Mouse (Mus musculus): Measurements from ENCODE around the gene 4930518I15Rik.
A peak's percentile ranks its signal among the peaks of the same experiment; 100 is the strongest.
"Not testable (repeated sequence)": the region's sequence is repeated elsewhere in the genome, so short reads cannot be mapped to it uniquely, and the experiment has no call there.

4930518I15Rik gene

DNA sequence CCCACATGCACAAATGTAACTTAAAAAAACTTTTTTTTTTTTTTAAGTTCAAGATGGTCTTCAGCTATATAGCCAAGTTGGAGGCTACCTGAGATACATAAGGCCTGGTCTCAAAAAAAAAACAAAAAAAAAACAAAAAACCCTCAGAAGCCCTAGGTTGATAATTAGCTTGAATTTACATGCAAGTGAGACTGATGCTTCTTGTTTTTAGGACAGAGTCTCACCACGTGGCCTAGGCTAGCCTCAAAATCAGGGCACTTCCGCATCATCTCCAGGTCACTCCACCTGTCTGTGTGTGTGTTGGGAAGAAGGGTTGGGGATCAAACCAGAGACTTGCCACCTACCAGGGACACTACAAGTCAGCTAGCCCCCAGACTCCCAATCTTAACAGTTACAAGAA, at the start of gene 4930518I15Rik:
TSS of gene 4930518I15Rik (minus strand) at position 112 of the 400 bp plus-strand sequence.
- no peak for DNase-seq (ENCODE audit: low read depth, low spot score)

DNA sequence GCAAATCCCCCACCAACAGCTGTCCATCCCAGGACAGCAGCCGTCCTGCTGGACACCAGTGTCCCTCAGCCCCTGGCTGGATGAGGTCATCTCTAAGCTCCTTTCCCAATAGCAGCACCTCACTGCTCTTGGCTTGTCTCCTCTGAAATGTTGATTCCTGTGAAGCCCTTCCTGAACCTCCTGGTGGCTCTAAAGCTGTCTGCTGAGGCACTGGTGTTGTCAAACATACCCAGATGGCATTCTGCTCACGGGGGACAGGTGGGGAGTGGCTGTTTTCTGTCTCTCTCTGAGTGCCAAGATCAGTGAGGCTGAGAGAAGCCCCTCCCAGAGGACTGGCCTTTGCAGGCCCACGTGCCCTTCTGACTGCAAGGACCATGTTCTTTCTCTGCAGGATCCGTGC, 48.2 kb upstream of the 4930518I15Rik start:
- not testable (repeated sequence) for DNase-seq (ENCODE audit: low read depth, low spot score)

- peak; percentile 27 for DNase-seq (ENCODE audit: low read depth, low spot score)
These were observed 47.4 kb upstream of the 4930518I15Rik start for GRCm38 (mm10) chr2:156904976-156905717.

- no peak for DNase-seq (ENCODE audit: low read depth, low spot score)
These were observed 45.6 kb upstream of the 4930518I15Rik start for GRCm38 (mm10) chr2:156903367-156903766.

DNA sequence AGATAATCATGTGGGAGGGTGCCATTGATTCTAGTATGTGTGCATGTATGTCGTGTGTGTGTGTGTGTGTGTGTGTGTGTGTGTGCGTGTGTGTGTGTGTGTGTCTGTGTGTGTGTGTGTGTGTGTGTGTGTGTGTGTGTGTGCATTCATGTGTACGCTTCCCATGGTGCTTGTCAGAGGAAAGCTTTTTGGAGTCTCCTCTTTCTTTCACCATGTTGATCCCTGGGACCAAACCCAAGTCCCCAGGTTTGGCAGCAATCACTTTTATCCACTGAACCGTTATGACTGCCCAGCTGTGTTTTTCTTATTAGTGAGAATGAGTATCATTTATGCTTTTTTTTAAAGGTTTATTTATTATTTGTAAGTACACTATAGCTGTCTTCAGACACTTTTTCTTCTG, 44.7 kb upstream of the 4930518I15Rik start:
- DNase-seq (ENCODE audit: low read depth, low spot score) = not testable (repeated sequence)

GRCm38 (mm10) chr2:156901883-156902282, 44.1 kb upstream of the 4930518I15Rik start:
- DNase-seq (ENCODE audit: low read depth, low spot score) = no peak

GRCm38 (mm10) chr2:156901344-156901743, 43.6 kb upstream of the 4930518I15Rik start:
- no peak for DNase-seq (ENCODE audit: low read depth, low spot score)

DNA sequence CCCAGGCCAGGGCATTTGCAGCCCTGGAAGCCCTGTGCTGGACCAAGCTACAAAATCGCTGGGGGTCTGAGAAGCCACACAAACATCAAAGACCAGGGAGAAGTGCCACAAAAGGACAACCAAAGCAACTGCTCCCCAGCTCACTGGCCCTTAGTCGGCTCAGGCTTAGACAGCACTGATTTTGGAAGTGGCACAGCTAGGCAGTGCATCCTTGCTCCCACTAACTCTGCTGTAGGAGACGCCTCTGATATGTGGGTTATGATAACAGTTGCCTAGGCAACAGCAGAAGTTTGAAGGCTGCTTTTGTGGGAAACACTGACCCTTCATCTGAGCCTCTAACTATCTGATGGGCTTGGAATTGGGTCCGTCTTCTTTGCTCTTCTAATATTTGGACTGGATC, 41.4 kb upstream of the 4930518I15Rik start:
- DNase-seq (ENCODE audit: low read depth, low spot score) = no peak

GRCm38 (mm10) chr2:156898374-156898773, 40.6 kb upstream of the 4930518I15Rik start:
- no peak for DNase-seq (ENCODE audit: low read depth, low spot score)

- DNase-seq (ENCODE audit: low read depth, low spot score) = no peak
These were observed 39.3 kb upstream of the 4930518I15Rik start for GRCm38 (mm10) chr2:156897034-156897433.

GRCm38 (mm10) chr2:156896384-156896914, 38.7 kb upstream of the 4930518I15Rik start:
- DNase-seq (ENCODE audit: low read depth, low spot score) = no peak

- no peak for DNase-seq (ENCODE audit: low read depth, low spot score)
These were observed 36.9 kb upstream of the 4930518I15Rik start for GRCm38 (mm10) chr2:156894496-156895265.

- DNase-seq (ENCODE audit: low read depth, low spot score) = no peak
These were observed 35.1 kb upstream of the 4930518I15Rik start for GRCm38 (mm10) chr2:156892821-156893220.

GRCm38 (mm10) chr2:156892240-156892639, 34.5 kb upstream of the 4930518I15Rik start:
- no peak for DNase-seq (ENCODE audit: low read depth, low spot score)

- DNase-seq (ENCODE audit: low read depth, low spot score) = no peak
These were observed 30.7 kb upstream of the 4930518I15Rik start for GRCm38 (mm10) chr2:156888490-156888889.

DNA sequence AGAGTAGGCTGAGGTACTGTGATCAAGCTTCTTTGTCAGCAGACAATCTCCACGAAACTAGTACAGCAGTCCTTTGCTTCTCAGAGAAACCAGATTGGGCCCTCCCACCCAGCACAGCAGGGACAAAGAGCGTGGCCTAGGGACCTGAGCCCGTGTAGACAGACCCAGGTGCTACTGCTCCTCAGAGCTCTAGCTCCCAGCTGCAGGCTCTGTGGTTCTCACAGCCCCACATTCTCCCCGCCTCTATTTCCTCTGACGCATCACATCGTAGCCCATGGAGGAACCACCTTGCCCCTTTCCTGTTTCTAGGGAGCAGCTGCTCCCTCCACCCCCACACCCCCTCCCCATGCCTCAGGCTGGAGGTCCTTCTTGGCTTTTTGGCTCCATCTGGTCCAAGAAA, 29.3 kb upstream of the 4930518I15Rik start, which contains the start of gene Sla2:
TSS of gene Sla2 (minus strand) at position 176 of the 400 bp plus-strand sequence.
- no peak for DNase-seq (ENCODE audit: low read depth, low spot score)

GRCm38 (mm10) chr2:156886084-156886631, 28.4 kb upstream of the 4930518I15Rik start:
- DNase-seq (ENCODE audit: low read depth, low spot score) = no peak

DNA sequence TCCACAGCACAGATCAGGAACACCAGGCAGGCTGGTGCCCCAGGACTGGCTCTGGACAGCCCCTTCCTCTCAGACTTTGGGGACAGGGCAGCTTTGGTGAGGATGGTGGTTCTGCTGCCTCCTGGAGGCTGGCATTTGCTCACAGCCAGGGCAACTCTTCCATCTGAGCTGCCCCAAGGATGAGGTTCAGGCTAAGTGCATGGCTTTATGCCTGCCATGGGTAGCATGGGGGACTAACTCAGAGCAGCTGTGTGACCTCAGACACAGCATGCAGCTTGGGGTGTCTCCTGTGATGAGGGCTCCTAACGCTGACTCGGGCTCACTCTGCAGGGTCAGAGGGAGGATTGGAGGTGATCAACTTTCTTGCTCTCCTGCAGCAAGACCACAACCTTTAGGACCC, 27.9 kb upstream of the 4930518I15Rik start:
- not testable (repeated sequence) for DNase-seq (ENCODE audit: low read depth, low spot score)

GRCm38 (mm10) chr2:156884396-156885211, 26.9 kb upstream of the 4930518I15Rik start:
- no peak for DNase-seq (ENCODE audit: low read depth, low spot score)

GRCm38 (mm10) chr2:156882431-156883001, 24.8 kb upstream of the 4930518I15Rik start:
- no peak for DNase-seq (ENCODE audit: low read depth, low spot score)

DNA sequence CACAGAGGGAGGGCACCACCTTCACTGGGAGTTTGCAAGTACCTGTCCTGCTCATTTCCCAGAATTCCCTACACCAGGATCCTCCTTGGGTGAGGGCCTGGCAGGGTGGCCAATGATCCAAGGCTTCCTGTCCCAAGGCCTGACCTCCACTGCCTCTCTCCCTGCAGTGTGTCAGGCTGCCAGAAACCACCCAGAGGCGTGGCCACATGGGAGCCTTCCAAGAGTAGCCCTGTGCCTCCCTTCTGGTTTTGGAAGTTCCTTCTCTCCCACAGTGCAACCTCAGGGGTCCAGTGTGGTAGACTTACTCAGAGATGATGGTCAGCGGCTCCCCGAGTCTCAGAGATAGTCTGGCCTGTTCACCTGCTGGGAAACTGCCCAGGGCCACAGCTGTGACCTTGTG, 21.8 kb upstream of the 4930518I15Rik start:
- no peak for DNase-seq (ENCODE audit: low read depth, low spot score)
